24 mouse cellular contexts compared by ENCODE assay signal in genomic region chr2:158396369-158396768, GRCm38 (mm10). TPM values are rescaled to one million over a fixed set of nuclear protein-coding genes. Genes with fewer than 3 reads are reported as not detected.
DNase-seq lines count a peak whose midpoint lies in the region; ATAC-seq lines count a peak whose summit lies in the region.
"Had no signal": no experiment of that assay in that cellular context is flagged by ENCODE, and none has a peak within 500 bp of the region (broad histone marks: within the 10 kb centered on the region; RNA-seq: fewer than 3 reads in every experiment).

No protein-coding gene starts in this region.

- no peak overlapping the region for H3K4me3 ChIP-seq in liver, embryonic 12.5 days
- H3K4me3 ChIP-seq in liver, embryonic 15.5 days (replicated peaks): no peak overlapping the region
- H3K4me3 ChIP-seq: embryonic facial prominence, embryonic 10.5 days; embryonic facial prominence, embryonic 12.5 days; forebrain, embryonic 13.5 days; forebrain, embryonic 15.5 days had no signal

- no peak overlapping the region for H3K4me2 ChIP-seq in liver, embryonic 12.5 days
- no peak overlapping the region for H3K4me2 ChIP-seq in liver, embryonic 15.5 days
- H3K4me2 ChIP-seq: embryonic facial prominence, embryonic 12.5 days; forebrain, embryonic 13.5 days; forebrain, embryonic 15.5 days had no signal

- H3K9me3 ChIP-seq in liver, embryonic 12.5 days (replicated peaks): no peaks in the 10 kb centered on the region
- no peaks in the 10 kb centered on the region for H3K9me3 ChIP-seq in liver, embryonic 15.5 days (replicated peaks)
- H3K9me3 ChIP-seq: embryonic facial prominence, embryonic 10.5 days; embryonic facial prominence, embryonic 12.5 days; forebrain, embryonic 13.5 days; forebrain, embryonic 15.5 days; G1E had no signal

- peak; percentile 61; the same call in 1 of the 2 replicates for ATAC-seq in liver, embryonic 12.5 days
- ATAC-seq in liver, embryonic 15.5 days (ENCODE audit: insufficient read depth): peak; percentile 29; the same call in 1 of the 2 replicates
- ATAC-seq: activated CD4-positive, CD25-positive, alpha-beta regulatory T cell, adult 4 months; CD4-positive, CD25-positive, alpha-beta regulatory T cell, adult 4 months; forebrain, embryonic 13.5 days; forebrain, embryonic 15.5 days; Patski had no signal

- no peaks in the 10 kb centered on the region for H3K36me3 ChIP-seq in liver, embryonic 12.5 days
- H3K36me3 ChIP-seq in liver, embryonic 15.5 days (replicated peaks): no peaks in the 10 kb centered on the region
- H3K36me3 ChIP-seq: embryonic facial prominence, embryonic 10.5 days; embryonic facial prominence, embryonic 12.5 days; forebrain, embryonic 15.5 days; G1E had no signal

- intact Hi-C loops in heart, postnatal 14 days (cut with DNase I): no loop called here

- peak; percentile 21 for DNase-seq in heart, adult 11 months
- no peak for DNase-seq in heart, postnatal 14 days
- no peak for DNase-seq in liver
- no peak for DNase-seq in neural tube, embryonic 10.5 days (ENCODE audit: extremely low spot score, low spot score)
- DNase-seq: adrenal gland, adult 8-10 months; adrenal gland, postnatal 14 days; adrenal gland, postnatal 36 days; B cell, adult 2 months; cerebellum, adult 11-12 months; cerebellum, adult 2 months; cerebellum, adult 9-10 months; cerebellum, postnatal 10 days; cerebellum, postnatal 25 days had no signal

- H3K4me1 ChIP-seq in liver, embryonic 12.5 days: peaks cover 13% of the 10 kb centered on the region
- H3K4me1 ChIP-seq in liver, embryonic 15.5 days (replicated peaks): 0 out of 2 replicates have a peak, but pooled peaks cover 6% of the 10 kb centered on the region
- H3K4me1 ChIP-seq: embryonic facial prominence, embryonic 10.5 days; embryonic facial prominence, embryonic 12.5 days; forebrain, embryonic 13.5 days; forebrain, embryonic 15.5 days had no signal

- H3K27ac ChIP-seq in liver, embryonic 12.5 days: no peak overlapping the region
- H3K27ac ChIP-seq in liver, embryonic 15.5 days (replicated peaks): no peak overlapping the region
- H3K27ac ChIP-seq: embryonic facial prominence, embryonic 10.5 days; embryonic facial prominence, embryonic 12.5 days; forebrain, embryonic 13.5 days; forebrain, embryonic 15.5 days had no signal

- H3K27me3 ChIP-seq in liver, embryonic 12.5 days (replicated peaks): no peaks in the 10 kb centered on the region
- no peaks in the 10 kb centered on the region for H3K27me3 ChIP-seq in liver, embryonic 15.5 days
- H3K27me3 ChIP-seq: CH12.LX; embryonic facial prominence, embryonic 12.5 days; forebrain, embryonic 13.5 days; forebrain, embryonic 15.5 days had no signal

- no peak overlapping the region for H3K9ac ChIP-seq in liver, embryonic 12.5 days
- no peak overlapping the region for H3K9ac ChIP-seq in liver, embryonic 15.5 days
- H3K9ac ChIP-seq: embryonic facial prominence, embryonic 12.5 days; forebrain, embryonic 13.5 days; forebrain, embryonic 15.5 days had no signal

- 54% methylated on average over 6 of the region's 6 CpGs for WGBS in liver, embryonic 12.5 days (ENCODE audit: insufficient replicate concordance)
- WGBS in liver, embryonic 15.5 days (ENCODE audit: insufficient replicate concordance): 45% methylated on average over 6 of the region's 6 CpGs

RNA-seq across cellular contexts. Expression of gene Ralgapb, which starts 13.3 kb away (rescaled TPM):
- 10 to 100 TPM; 33.5 TPM for total RNA-seq in heart, postnatal 14 days (2021)
- 10.5 TPM in 2 replicates for polyA plus RNA-seq in liver, embryonic 12.5 days (2016; fragmentation: Nextera tagmentation; extraction: Ambion mirVana)
- 5.0 and 5.2 TPM in 2 replicates for polyA plus RNA-seq in liver, embryonic 15.5 days (2015; fragmentation: Nextera tagmentation; extraction: Ambion mirVana)

RNA-seq across cellular contexts. Expression of gene Snhg11, which starts 20.9 kb away (rescaled TPM):
- under 1 TPM; 0.15 to 0.22 TPM for total RNA-seq in heart, postnatal 14 days (2021)
- 2.2 and 2.4 TPM in 2 replicates for polyA plus RNA-seq in liver, embryonic 12.5 days (2016; fragmentation: Nextera tagmentation; extraction: Ambion mirVana)
- 1.5 and 2.3 TPM in 2 replicates for polyA plus RNA-seq in liver, embryonic 15.5 days (2015; fragmentation: Nextera tagmentation; extraction: Ambion mirVana)
- polyA plus RNA-seq: G1E, Patski had no signal
